Mouse (Mus musculus) forebrain, embryonic 11.5 days (tissue): ENCODE data around the gene Notch1. TPM values are rescaled to one million over a fixed set of nuclear protein-coding genes. Genes with fewer than 3 reads are reported as not detected.

Experiments
- ATAC-seq: fragments of 200-750 bp; cut with Nextera tagmentation; replicated peaks from 2 replicates; pipeline ENCODE4 v1.8.0; 2017; ENCODE audit warnings: moderate TSS enrichment; ENCODE audit not compliant: low FRiP score
- DNase-seq: peaks from one replicate; pipeline ENCODE4 v3.0.0-alpha.2; 2017; ENCODE audit warnings: low spot score
- H3K27ac ChIP-seq: fragments of 300-500 bp; sonication (generic); 2 replicates; pipeline ENCODE4 v1.5.1; 2014; ENCODE audit warnings: low read depth, low read length
- H3K27me3 ChIP-seq: fragments of 300-500 bp; sonication (generic); 2 replicates; pipeline ENCODE4 v1.6.1; 2014; ENCODE audit warnings: mild to moderate bottlenecking, low read length, mixed read lengths; ENCODE audit not compliant: control insufficient read depth, insufficient read depth
- H3K36me3 ChIP-seq: fragments of 300-500 bp; sonication (generic); 2 replicates; pipeline ENCODE4 v1.6.1; 2014; ENCODE audit warnings: mild to moderate bottlenecking, low read length, moderate library complexity, mixed read lengths; ENCODE audit not compliant: control insufficient read depth, insufficient read depth
- H3K4me1 ChIP-seq: fragments of 300-500 bp; sonication (generic); replicated peaks from 2 replicates; pipeline ENCODE4 v1.6.1; 2014; ENCODE audit warnings: low read length, mixed read lengths; ENCODE audit not compliant: control insufficient read depth, insufficient read depth
- H3K4me2 ChIP-seq: fragments of 300-500 bp; sonication (generic); 2 replicates; pipeline ENCODE4 v1.6.1; 2014; ENCODE audit warnings: low read depth, mild to moderate bottlenecking, low read length, moderate library complexity, mixed read lengths; ENCODE audit not compliant: severe bottlenecking
- H3K4me3 ChIP-seq: fragments of 300-500 bp; sonication (generic); 2 replicates; pipeline ENCODE4 v1.5.1; 2014; ENCODE audit warnings: low read depth, low read length
- H3K9ac ChIP-seq: fragments of 300-500 bp; sonication (generic); 2 replicates; pipeline ENCODE4 v1.6.1; 2014; ENCODE audit warnings: low read length
- H3K9me3 ChIP-seq: fragments of 300-500 bp; sonication (generic); 2 replicates; pipeline ENCODE4 v1.6.1; 2016; ENCODE audit warnings: low read length, mixed read lengths; ENCODE audit not compliant: control insufficient read depth
- WGBS: fragments of 180-500 bp; shearing (Covaris S2); extraction: QIAGEN DNeasy Blood & Tissue Kit; methylation state at CpG from one replicate; pipeline ENCODE4 v1.1.7; 2014; 5-methylcytosine and 5-hydroxymethylcytosine counted together
- polyA plus RNA-seq: library from polyadenylated mRNA; unstranded; fragments of >200 nt; fragmentation: Nextera tagmentation; extraction: Ambion mirVana; gene quantifications from 2 replicates; pipeline ENCODE4 v1.2.1, GENCODE M21; 2014

Notch1 gene
- polyA plus RNA-seq, 1 experiment from 2014 or later, result 70.9 TPM

DNA sequence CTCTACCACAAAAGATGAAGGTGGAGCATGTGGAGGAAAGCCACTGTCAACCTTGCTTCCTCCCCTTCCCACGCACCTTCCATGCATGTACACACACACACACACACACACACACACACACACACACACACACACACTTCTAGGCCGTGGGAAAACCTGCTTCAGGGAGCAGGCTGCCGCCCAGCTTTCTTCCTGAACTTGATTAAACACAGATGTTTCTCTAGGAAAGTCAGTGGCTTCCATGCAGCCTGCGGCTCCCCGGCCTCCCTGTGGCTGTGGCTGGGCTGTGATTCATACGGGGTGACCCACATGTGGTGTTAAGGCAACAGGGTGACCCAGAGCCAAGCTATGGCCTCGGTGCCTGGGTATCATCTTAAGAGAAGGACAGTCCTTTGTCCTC is 22.1 kb downstream of the Notch1 start:
- peaks cover 84% of the 10 kb centered on the region for H3K4me1 ChIP-seq
- H3K4me2 ChIP-seq, result no peak overlapping the region
- H3K4me3 ChIP-seq, result no peak overlapping the region
- DNase-seq (no peak), ATAC-seq (no peak)
- no peaks in the 10 kb centered on the region for H3K27me3 ChIP-seq
- no peak overlapping the region for H3K27ac ChIP-seq
- WGBS, result 67% methylated on average over 7 of the region's 7 CpGs
- no peak overlapping the region for H3K9ac ChIP-seq
- no peaks in the 10 kb centered on the region for H3K9me3 ChIP-seq
- peaks cover under 1% of the 10 kb centered on the region; the same call in 1 of the 2 replicates for H3K36me3 ChIP-seq

DNA sequence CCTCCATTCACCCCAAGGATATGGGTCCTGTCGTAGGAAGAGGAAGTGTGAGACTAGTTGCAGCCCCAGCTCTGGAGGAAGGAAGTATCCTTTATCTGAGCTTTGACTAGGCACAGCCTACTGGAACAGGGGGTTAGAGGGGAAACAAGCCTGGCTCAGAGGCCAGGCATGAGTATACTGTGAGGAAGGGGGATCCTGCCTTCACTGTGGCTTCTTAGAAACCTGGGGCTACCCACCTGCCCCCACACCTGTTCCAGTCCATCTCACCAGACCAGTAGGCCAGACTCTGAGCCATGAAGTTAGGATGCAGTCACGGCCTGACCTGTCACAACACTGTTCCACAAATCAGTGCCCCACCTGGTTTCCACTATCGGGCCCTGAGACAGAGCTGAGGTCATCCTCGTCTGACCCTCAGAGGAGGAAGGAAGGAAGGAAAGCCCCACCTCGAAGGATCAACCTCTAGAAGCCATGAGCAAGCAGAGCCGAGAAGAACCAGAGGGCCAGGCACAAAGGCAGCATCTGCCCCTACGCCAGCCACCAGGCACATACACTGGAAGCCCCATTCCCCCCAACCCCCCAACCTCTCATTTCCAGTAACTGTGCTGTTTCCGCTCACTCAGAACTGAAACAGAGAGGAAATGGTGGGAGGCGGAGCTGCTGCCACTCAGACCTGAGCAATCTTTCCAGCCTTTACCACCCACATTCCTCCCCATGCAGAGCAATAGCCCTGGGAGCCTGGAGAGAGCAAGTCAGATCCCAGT is 23.3 kb downstream of the Notch1 start:
- H3K4me3 ChIP-seq, result no peak overlapping the region
- no peaks in the 10 kb centered on the region for H3K9me3 ChIP-seq
- WGBS, result 43% methylated on average over 9 of the region's 9 CpGs
- peak overlapping the region; percentile 11 for H3K4me2 ChIP-seq
- H3K27ac ChIP-seq, result peak overlapping the region; percentile 66
- ATAC-seq, result no peak
- no peaks in the 10 kb centered on the region for H3K36me3 ChIP-seq
- DNase-seq, result no peak
- H3K27me3 ChIP-seq, result no peaks in the 10 kb centered on the region
- peak overlapping the region; percentile 1 for H3K9ac ChIP-seq
- H3K4me1 ChIP-seq, result peaks cover 84% of the 10 kb centered on the region

- H3K27me3 ChIP-seq, result no peaks in the 10 kb centered on the region
- no peak overlapping the region for H3K4me3 ChIP-seq
- H3K9me3 ChIP-seq, result no peaks in the 10 kb centered on the region
- peak overlapping the region; percentile 60 for H3K27ac ChIP-seq
- DNase-seq (no peak), ATAC-seq (no peak)
- no peaks in the 10 kb centered on the region for H3K36me3 ChIP-seq
- H3K9ac ChIP-seq, result peak overlapping the region; percentile 1; the same call in 1 of the 2 replicates
- peaks cover 83% of the 10 kb centered on the region for H3K4me1 ChIP-seq
- 21% methylated on average over 4 of the region's 4 CpGs for WGBS
- H3K4me2 ChIP-seq, result no peak overlapping the region
Measured at GRCm38 (mm10) chr2:26490760-26491301, 25.6 kb downstream of the Notch1 start.

DNA sequence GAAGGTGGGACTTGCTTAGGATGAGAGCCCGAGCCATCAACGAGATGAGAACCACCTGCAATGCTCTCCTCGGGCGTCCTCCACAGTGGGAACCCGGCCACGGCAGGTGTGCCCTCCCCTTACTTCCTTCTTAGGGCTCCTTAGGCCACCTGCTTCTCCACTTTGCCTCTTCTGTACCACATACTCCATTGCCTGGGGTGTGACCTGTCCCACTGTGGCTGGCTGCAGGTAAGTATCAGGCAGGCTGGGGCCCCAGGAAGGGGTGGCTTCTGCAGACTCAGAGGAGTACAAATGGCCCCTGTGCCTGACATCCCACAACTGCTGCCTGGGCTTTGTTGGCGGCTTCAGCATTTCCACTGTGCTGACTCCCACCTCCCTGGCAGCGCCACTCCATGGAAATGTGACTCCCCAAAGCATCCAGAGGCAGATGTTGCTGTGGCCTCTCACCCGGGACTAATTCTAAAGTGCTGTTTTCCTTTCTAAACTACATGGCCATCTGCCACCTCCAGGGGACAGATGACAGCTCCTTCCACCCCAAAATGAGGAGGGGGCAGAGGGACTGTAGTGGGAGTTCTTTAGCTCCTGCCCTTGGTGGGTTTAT is 27.8 kb downstream of the Notch1 start:
- Histone ChIP-seq H3K27me3 (no peaks in the 10 kb centered on the region), H3K4me2 (peak overlapping the region; percentile 50; the same call in 1 of the 2 replicates), H3K4me3 (no peak overlapping the region), H3K4me1 (peaks cover 93% of the 10 kb centered on the region), H3K9me3 (no peaks in the 10 kb centered on the region), H3K27ac (peak overlapping the region; percentile 98), H3K36me3 (peaks cover 8% of the 10 kb centered on the region), H3K9ac (peak overlapping the region; percentile 70)
- DNase-seq (peak; percentile 67), ATAC-seq (no peak)
- 60% methylated on average over 9 of the region's 9 CpGs for WGBS

DNA sequence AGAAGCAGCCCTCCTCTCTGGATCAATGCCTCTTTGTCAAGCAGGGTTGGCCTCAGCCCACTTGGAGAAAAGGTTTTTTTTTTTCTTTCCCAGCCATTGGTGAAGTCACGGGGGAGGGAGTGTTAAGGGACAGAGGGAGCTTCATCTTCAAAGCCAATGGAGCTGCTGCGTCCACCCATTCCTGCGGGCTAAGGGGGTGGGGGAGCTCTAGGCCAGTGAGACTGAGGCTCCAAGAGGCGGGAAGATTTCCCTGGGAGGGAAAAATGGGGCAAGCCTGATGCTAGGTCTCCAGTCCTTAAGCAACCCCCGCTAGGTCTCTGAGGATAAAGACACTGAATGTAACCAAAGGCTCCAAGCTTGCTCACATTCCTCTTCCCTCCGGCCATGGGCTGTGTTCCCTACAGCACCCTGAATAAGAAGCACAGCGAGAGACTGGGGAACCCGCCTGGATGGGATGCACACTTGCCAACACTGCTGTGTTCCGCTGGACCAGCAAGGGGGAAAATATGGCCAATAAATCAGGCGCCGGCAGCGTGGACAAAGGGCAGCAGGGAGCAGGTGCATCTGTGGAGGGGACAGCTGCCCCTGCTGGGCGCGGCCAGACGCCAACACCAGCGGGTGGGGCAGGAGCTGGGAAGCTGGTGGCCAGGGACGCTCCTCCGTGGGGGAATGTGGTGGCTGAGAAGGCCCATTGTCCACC is 29.0 kb downstream of the Notch1 start:
- peak; percentile 56 for ATAC-seq
- Histone ChIP-seq H3K9ac (peak overlapping the region; percentile 70), H3K27ac (peak overlapping the region; percentile 98), H3K36me3 (peaks cover 8% of the 10 kb centered on the region), H3K4me1 (peaks cover 85% of the 10 kb centered on the region), H3K4me2 (peak overlapping the region; percentile 50), H3K27me3 (no peaks in the 10 kb centered on the region), H3K9me3 (no peaks in the 10 kb centered on the region), H3K4me3 (peak overlapping the region; percentile 11; the same call in 1 of the 2 replicates)
- 13% methylated on average over 18 of the region's 18 CpGs for WGBS
- peak; percentile 82 for DNase-seq

DNA sequence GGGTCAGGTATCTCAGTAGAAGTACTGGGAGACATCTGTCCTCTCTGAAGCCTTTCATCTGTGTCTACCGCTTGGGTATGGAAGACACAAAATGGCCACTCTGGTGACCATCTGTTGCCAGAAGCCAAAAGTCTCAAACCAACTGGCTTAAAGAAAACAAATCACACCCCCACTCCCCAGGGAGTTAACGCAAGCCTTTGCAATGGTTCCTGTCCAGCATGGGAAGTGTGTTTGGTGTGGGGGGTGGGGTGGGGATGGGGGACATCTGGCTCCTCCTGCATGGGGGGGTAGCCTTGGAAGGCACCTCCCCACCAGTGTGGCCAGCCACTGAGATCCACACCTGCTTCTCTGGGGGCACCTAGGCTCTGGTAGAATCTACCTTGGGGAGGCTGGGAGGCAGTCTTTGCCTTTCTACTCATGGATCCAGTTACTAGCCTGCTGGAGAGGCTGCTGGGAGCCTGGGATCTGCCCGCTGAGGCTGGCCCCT is 29.6 kb downstream of the Notch1 start:
- Histone ChIP-seq H3K4me3 (peak overlapping the region; percentile 11; the same call in 1 of the 2 replicates), H3K4me1 (peaks cover 82% of the 10 kb centered on the region), H3K27me3 (no peaks in the 10 kb centered on the region), H3K27ac (peak overlapping the region; percentile 98), H3K4me2 (peak overlapping the region; percentile 50), H3K9ac (peak overlapping the region; percentile 62), H3K9me3 (no peaks in the 10 kb centered on the region), H3K36me3 (peaks cover 8% of the 10 kb centered on the region)
- no peak for DNase-seq
- peak; percentile 0 for ATAC-seq
- 9% methylated on average over 3 of the region's 3 CpGs for WGBS

GRCm38 (mm10) chr2:26486264-26486810 is 30.1 kb downstream of the Notch1 start:
- no peaks in the 10 kb centered on the region for H3K27me3 ChIP-seq
- H3K4me1 ChIP-seq, result peaks cover 78% of the 10 kb centered on the region
- ATAC-seq (peak; percentile 13; the same call in 1 of the 2 replicates), DNase-seq (peak; percentile 67)
- H3K4me2 ChIP-seq, result peak overlapping the region; percentile 50
- peak overlapping the region; percentile 98 for H3K27ac ChIP-seq
- peak overlapping the region; percentile 11; the same call in 1 of the 2 replicates for H3K4me3 ChIP-seq
- peak overlapping the region; percentile 62 for H3K9ac ChIP-seq
- 19% methylated on average over 5 of the region's 5 CpGs for WGBS
- peaks cover 8% of the 10 kb centered on the region for H3K36me3 ChIP-seq
- H3K9me3 ChIP-seq, result no peaks in the 10 kb centered on the region

DNA sequence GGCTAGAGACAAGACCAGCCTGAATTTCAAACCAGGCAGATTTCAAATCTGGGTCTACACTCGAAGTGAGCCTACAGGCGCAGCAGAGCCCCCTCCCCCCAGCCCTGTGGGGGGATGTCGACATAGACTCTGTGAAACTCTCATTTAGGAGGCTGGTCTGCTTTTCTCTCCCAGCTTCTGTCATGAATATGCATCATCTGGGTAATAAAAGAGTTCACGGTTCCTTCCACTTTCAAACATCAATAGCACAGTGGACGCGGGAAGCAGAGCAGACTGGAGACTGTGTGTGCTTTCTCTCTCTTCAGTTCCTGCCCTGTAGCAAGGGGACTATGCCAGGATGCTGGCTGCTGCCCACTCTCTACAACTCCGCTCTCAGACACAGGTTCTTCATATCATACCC is 30.8 kb downstream of the Notch1 start:
- peaks cover 12% of the 10 kb centered on the region for H3K36me3 ChIP-seq
- H3K9ac ChIP-seq, result peak overlapping the region; percentile 62
- H3K4me3 ChIP-seq, result peak overlapping the region; percentile 11; the same call in 1 of the 2 replicates
- WGBS, result 23% methylated on average over 7 of the region's 7 CpGs
- peaks cover 72% of the 10 kb centered on the region for H3K4me1 ChIP-seq
- H3K9me3 ChIP-seq, result no peaks in the 10 kb centered on the region
- peak overlapping the region; percentile 50 for H3K4me2 ChIP-seq
- ATAC-seq, result peak; percentile 70
- peak overlapping the region; percentile 98 for H3K27ac ChIP-seq
- no peaks in the 10 kb centered on the region for H3K27me3 ChIP-seq
- peak; percentile 80 for DNase-seq
